Mouse (Mus musculus) thymus, adult 2 months (tissue): ENCODE data around the gene Acat2.

ENCODE experiments used
- CTCF ChIP-seq: fragments of 200-500 bp; IDR thresholded peaks from 2 replicates; pipeline ENCODE4 v1.5.1; 2012; ENCODE audit warnings: mild to moderate bottlenecking, control low read depth, low read length, moderate library complexity, borderline replicate concordance; ENCODE audit not compliant: control insufficient read depth, poor library complexity, insufficient read depth; ENCODE audit errors: extremely low read depth
- POLR2A ChIP-seq: fragments of 200-500 bp; IDR thresholded peaks from 2 replicates; pipeline ENCODE4 v1.6.1; 2012; ENCODE audit warnings: mild to moderate bottlenecking, low read length, control low read depth, moderate library complexity; ENCODE audit not compliant: control insufficient read depth, poor library complexity, insufficient read depth; ENCODE audit errors: extremely low read depth

DNA sequence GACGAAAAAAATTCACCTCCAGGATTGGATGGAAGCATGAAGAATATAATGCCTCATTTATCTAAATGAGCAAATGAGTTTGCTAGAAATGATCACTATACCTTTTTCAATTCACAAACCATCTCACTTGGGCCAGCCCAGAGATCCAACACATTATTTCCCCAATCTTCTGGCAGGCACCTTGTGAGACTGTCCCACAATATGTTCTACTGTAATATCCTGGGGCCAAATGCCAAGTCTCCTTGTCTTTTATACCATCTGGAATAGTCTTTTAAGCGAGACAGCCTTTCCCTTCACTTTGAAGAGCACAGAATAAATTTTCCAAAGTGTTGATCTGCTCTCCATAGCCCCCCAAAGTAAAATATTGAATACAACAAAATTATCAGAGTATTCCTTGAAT lies 13.3 kb upstream of the Acat2 start:
- TF ChIP-seq CTCF (no peak), POLR2A (no peak)
